Mouse (Mus musculus) C2C12 (cell line): Measurements from ENCODE around the gene Olfr1099.

Experiments
- CEBPB ChIP-seq: IDR thresholded peaks from one replicate; pipeline ENCODE4 v1.6.1; 2011; ENCODE audit warnings: low read depth, mild to moderate bottlenecking, control low read depth, moderate library complexity
- CTCF ChIP-seq: IDR thresholded peaks from one replicate; pipeline ENCODE4 v1.5.1; 2011; ENCODE audit not compliant: control insufficient read depth, insufficient read depth, insufficient read length
- FOSL1 ChIP-seq: IDR thresholded peaks from one replicate; pipeline ENCODE4 v1.8.0; 2011; ENCODE audit warnings: mild to moderate bottlenecking, low read length; ENCODE audit not compliant: poor library complexity, insufficient read depth, severe bottlenecking
- MAX ChIP-seq: IDR thresholded peaks from one replicate; pipeline ENCODE4 v1.6.1; 2011; ENCODE audit warnings: mild to moderate bottlenecking, control low read depth
- MYOG ChIP-seq: IDR thresholded peaks from one replicate; pipeline ENCODE4 v1.6.1; 2011; ENCODE audit not compliant: control insufficient read depth, insufficient read length; ENCODE audit errors: extremely low read depth
- USF1 ChIP-seq: IDR thresholded peaks from one replicate; pipeline ENCODE4 v1.6.1; 2011; ENCODE audit warnings: low read depth, mild to moderate bottlenecking, control low read depth, moderate library complexity

DNA sequence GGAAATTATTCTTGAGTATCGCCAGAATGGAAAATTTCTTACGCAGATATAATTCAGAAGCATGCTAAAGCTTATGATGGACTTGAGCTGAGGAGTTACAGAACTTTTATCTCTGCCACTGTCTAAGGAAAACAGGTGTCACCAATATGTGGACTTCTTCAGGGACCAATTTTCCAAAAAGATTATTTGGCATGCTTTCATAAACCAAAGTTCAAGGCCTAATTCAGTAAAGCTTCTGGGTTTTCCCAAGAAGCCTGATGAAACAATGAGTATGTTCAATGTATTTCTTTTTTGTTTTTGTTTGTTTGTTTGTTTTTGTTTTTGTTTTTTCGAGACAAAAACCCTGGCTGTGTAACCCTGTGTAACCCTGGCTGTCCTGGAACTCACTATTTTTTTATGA is 19.4 kb upstream of the Olfr1099 start, which contains the start of gene Olfr1100:
- TF ChIP-seq USF1 (no peak), MYOG (no peak), CTCF (no peak), MAX (no peak), CEBPB (no peak), FOSL1 (no peak)
